Mouse (Mus musculus): ENCODE results near the gene Cryab. TPM values are rescaled to one million over a fixed set of nuclear protein-coding genes. Genes with fewer than 3 reads are reported as not detected.
A peak's percentile ranks its signal among the peaks of the same experiment; 100 is the strongest.

The Cryab gene
- polyA plus RNA-seq, 1 experiment from 2014 or later = 9.7 TPM

- peaks cover 13% of the 10 kb centered on the region for H3K36me3 ChIP-seq (ENCODE audit: control insufficient read depth, insufficient read depth, low read length)
- ATAC-seq (no peak), DNase-seq (ENCODE audit: low spot score) (no peak)
- no peaks in the 10 kb centered on the region for H3K27me3 ChIP-seq (replicated peaks; ENCODE audit: control insufficient read depth, insufficient read depth, low read length)
- H3K4me2 ChIP-seq (ENCODE audit: low read length) = peak overlapping the region; percentile 81
- peaks cover 12% of the 10 kb centered on the region; the same call in 1 of the 2 replicates for H3K4me1 ChIP-seq (ENCODE audit: control insufficient read depth, insufficient read depth, low read length)
- no peak overlapping the region for H3K27ac ChIP-seq (ENCODE audit: low read depth, low read length)
- H3K9me3 ChIP-seq (replicated peaks; ENCODE audit: control insufficient read depth, low read length) = no peaks in the 10 kb centered on the region
- H3K4me3 ChIP-seq (ENCODE audit: low read depth, low read length) = no peak overlapping the region
- 82% methylated on average over 4 of the region's 4 CpGs for WGBS
- H3K9ac ChIP-seq (ENCODE audit: low read length) = peak overlapping the region; percentile 10; the same call in 1 of the 2 replicates
These were observed 22.9 kb downstream of the Cryab start for GRCm38 (mm10) chr9:50774026-50774462.

- peak; percentile 89 for ATAC-seq
- H3K4me1 ChIP-seq (ENCODE audit: control insufficient read depth, insufficient read depth, low read length) = peaks cover 12% of the 10 kb centered on the region; the same call in 1 of the 2 replicates
- H3K36me3 ChIP-seq (ENCODE audit: control insufficient read depth, insufficient read depth, low read length) = peaks cover 23% of the 10 kb centered on the region
- H3K27ac ChIP-seq (ENCODE audit: low read depth, low read length) = peak within 1 kb of the TSS; percentile 85
- WGBS = under 1% methylated on average over 51 of the region's 51 CpGs
- peak within 1 kb of the TSS; percentile 93 for H3K9ac ChIP-seq (ENCODE audit: low read length)
- DNase-seq (ENCODE audit: low spot score) = peak; percentile 91
- H3K27me3 ChIP-seq (replicated peaks; ENCODE audit: control insufficient read depth, insufficient read depth, low read length) = no peaks in the 10 kb centered on the region
- H3K9me3 ChIP-seq (replicated peaks; ENCODE audit: control insufficient read depth, low read length) = no peaks in the 10 kb centered on the region
- H3K4me3 ChIP-seq (ENCODE audit: low read depth, low read length) = peak within 1 kb of the TSS; percentile 83
- H3K4me2 ChIP-seq (ENCODE audit: low read length) = peak within 1 kb of the TSS; percentile 81
These were observed 24.0 kb downstream of the Cryab start, which contains the start of the genes Alg9 and 1110032A03Rik for GRCm38 (mm10) chr9:50774991-50775612. Gene Alg9, plus strand, starts transcription at chr9:50775019. Gene 1110032A03Rik, minus strand, starts transcription at chr9:50775520.

- DNase-seq (ENCODE audit: low spot score) (peak; percentile 41), ATAC-seq (peak; percentile 79)
- Histone ChIP-seq H3K4me1 (ENCODE audit: control insufficient read depth, insufficient read depth, low read length) (peaks cover 12% of the 10 kb centered on the region; the same call in 1 of the 2 replicates), H3K4me3 (ENCODE audit: low read depth, low read length) (peak overlapping the region; percentile 83), H3K27ac (ENCODE audit: low read depth, low read length) (peak overlapping the region; percentile 85), H3K4me2 (ENCODE audit: low read length) (peak overlapping the region; percentile 81), H3K9me3 (replicated peaks; ENCODE audit: control insufficient read depth, low read length) (no peaks in the 10 kb centered on the region), H3K27me3 (replicated peaks; ENCODE audit: control insufficient read depth, insufficient read depth, low read length) (no peaks in the 10 kb centered on the region), H3K36me3 (ENCODE audit: control insufficient read depth, insufficient read depth, low read length) (peaks cover 26% of the 10 kb centered on the region), H3K9ac (ENCODE audit: low read length) (peak overlapping the region; percentile 93)
- under 1% methylated on average over 26 of the region's 30 CpGs for WGBS
These were observed 24.6 kb downstream of the Cryab start for GRCm38 (mm10) chr9:50775662-50776126.

- DNase-seq (ENCODE audit: low spot score) (no peak), ATAC-seq (no peak)
- Histone ChIP-seq H3K4me2 (ENCODE audit: low read length) (peak overlapping the region; percentile 81), H3K27me3 (replicated peaks; ENCODE audit: control insufficient read depth, insufficient read depth, low read length) (no peaks in the 10 kb centered on the region), H3K27ac (ENCODE audit: low read depth, low read length) (no peak overlapping the region), H3K4me1 (ENCODE audit: control insufficient read depth, insufficient read depth, low read length) (peaks cover 12% of the 10 kb centered on the region; the same call in 1 of the 2 replicates), H3K4me3 (ENCODE audit: low read depth, low read length) (peak overlapping the region; percentile 83), H3K9me3 (replicated peaks; ENCODE audit: control insufficient read depth, low read length) (no peaks in the 10 kb centered on the region), H3K36me3 (ENCODE audit: control insufficient read depth, insufficient read depth, low read length) (peaks cover 30% of the 10 kb centered on the region), H3K9ac (ENCODE audit: low read length) (peak overlapping the region; percentile 93)
- 63% methylated on average over 11 of the region's 11 CpGs for WGBS
These were observed 25.1 kb downstream of the Cryab start for GRCm38 (mm10) chr9:50776162-50776760.

GRCm38 (mm10) chr9:50782155-50782554 is 31.0 kb downstream of the Cryab start:
- Histone ChIP-seq H3K9me3 (replicated peaks; ENCODE audit: control insufficient read depth, low read length) (no peaks in the 10 kb centered on the region), H3K9ac (ENCODE audit: low read length) (no peak overlapping the region), H3K4me3 (ENCODE audit: low read depth, low read length) (no peak overlapping the region), H3K4me1 (ENCODE audit: control insufficient read depth, insufficient read depth, low read length) (no peaks in the 10 kb centered on the region), H3K27ac (ENCODE audit: low read depth, low read length) (no peak overlapping the region), H3K36me3 (ENCODE audit: control insufficient read depth, insufficient read depth, low read length) (peaks cover 78% of the 10 kb centered on the region), H3K4me2 (ENCODE audit: low read length) (no peak overlapping the region), H3K27me3 (replicated peaks; ENCODE audit: control insufficient read depth, insufficient read depth, low read length) (no peaks in the 10 kb centered on the region)
- DNase-seq (ENCODE audit: low spot score) = peak; percentile 43
- 66% methylated on average over 2 of the region's 2 CpGs for WGBS
- ATAC-seq = no peak

GRCm38 (mm10) chr9:50795266-50795665 is 44.1 kb downstream of the Cryab start:
- Histone ChIP-seq H3K27ac (ENCODE audit: low read depth, low read length) (no peak overlapping the region), H3K4me3 (ENCODE audit: low read depth, low read length) (no peak overlapping the region), H3K36me3 (ENCODE audit: control insufficient read depth, insufficient read depth, low read length) (peaks cover 64% of the 10 kb centered on the region), H3K9ac (ENCODE audit: low read length) (no peak overlapping the region), H3K4me1 (ENCODE audit: control insufficient read depth, insufficient read depth, low read length) (no peaks in the 10 kb centered on the region), H3K27me3 (replicated peaks; ENCODE audit: control insufficient read depth, insufficient read depth, low read length) (no peaks in the 10 kb centered on the region), H3K4me2 (ENCODE audit: low read length) (no peak overlapping the region), H3K9me3 (replicated peaks; ENCODE audit: control insufficient read depth, low read length) (no peaks in the 10 kb centered on the region)
- ATAC-seq = no peak
- 92% methylated on average over 3 of the region's 3 CpGs for WGBS
- no peak for DNase-seq (ENCODE audit: low spot score)

- H3K9ac ChIP-seq (ENCODE audit: low read length) = no peak overlapping the region
- 88% methylated on average over 8 of the region's 8 CpGs for WGBS
- no peaks in the 10 kb centered on the region for H3K4me1 ChIP-seq (ENCODE audit: control insufficient read depth, insufficient read depth, low read length)
- H3K4me3 ChIP-seq (ENCODE audit: low read depth, low read length) = no peak overlapping the region
- H3K4me2 ChIP-seq (ENCODE audit: low read length) = no peak overlapping the region
- H3K27ac ChIP-seq (ENCODE audit: low read depth, low read length) = no peak overlapping the region
- DNase-seq (ENCODE audit: low spot score) = no peak
- H3K36me3 ChIP-seq (ENCODE audit: control insufficient read depth, insufficient read depth, low read length) = peaks cover 53% of the 10 kb centered on the region
- no peaks in the 10 kb centered on the region for H3K9me3 ChIP-seq (replicated peaks; ENCODE audit: control insufficient read depth, low read length)
- ATAC-seq = no peak
- H3K27me3 ChIP-seq (replicated peaks; ENCODE audit: control insufficient read depth, insufficient read depth, low read length) = no peaks in the 10 kb centered on the region
These were observed 45.7 kb downstream of the Cryab start for GRCm38 (mm10) chr9:50796776-50797175.

- ATAC-seq (no peak), DNase-seq (ENCODE audit: low spot score) (no peak)
- H3K4me3 ChIP-seq (ENCODE audit: low read depth, low read length) = no peak overlapping the region
- H3K4me1 ChIP-seq (ENCODE audit: control insufficient read depth, insufficient read depth, low read length) = no peaks in the 10 kb centered on the region
- 95% methylated on average over 7 of the region's 7 CpGs for WGBS
- no peaks in the 10 kb centered on the region for H3K9me3 ChIP-seq (replicated peaks; ENCODE audit: control insufficient read depth, low read length)
- H3K27ac ChIP-seq (ENCODE audit: low read depth, low read length) = no peak overlapping the region
- no peak overlapping the region for H3K9ac ChIP-seq (ENCODE audit: low read length)
- no peak overlapping the region for H3K4me2 ChIP-seq (ENCODE audit: low read length)
- peaks cover 53% of the 10 kb centered on the region for H3K36me3 ChIP-seq (ENCODE audit: control insufficient read depth, insufficient read depth, low read length)
- no peaks in the 10 kb centered on the region for H3K27me3 ChIP-seq (replicated peaks; ENCODE audit: control insufficient read depth, insufficient read depth, low read length)
These were observed 46.5 kb downstream of the Cryab start for GRCm38 (mm10) chr9:50797641-50798040.

- 69% methylated on average over 5 of the region's 5 CpGs for WGBS
- Histone ChIP-seq H3K27me3 (replicated peaks; ENCODE audit: control insufficient read depth, insufficient read depth, low read length) (no peaks in the 10 kb centered on the region), H3K4me3 (ENCODE audit: low read depth, low read length) (no peak overlapping the region), H3K4me1 (ENCODE audit: control insufficient read depth, insufficient read depth, low read length) (no peaks in the 10 kb centered on the region), H3K4me2 (ENCODE audit: low read length) (no peak overlapping the region), H3K27ac (ENCODE audit: low read depth, low read length) (no peak overlapping the region), H3K9ac (ENCODE audit: low read length) (no peak overlapping the region), H3K9me3 (replicated peaks; ENCODE audit: control insufficient read depth, low read length) (no peaks in the 10 kb centered on the region), H3K36me3 (ENCODE audit: control insufficient read depth, insufficient read depth, low read length) (peaks cover 55% of the 10 kb centered on the region)
- DNase-seq (ENCODE audit: low spot score) (peak; percentile 16), ATAC-seq (no peak)
These were observed 47.2 kb downstream of the Cryab start for GRCm38 (mm10) chr9:50798368-50798767.
